Mouse (Mus musculus): ENCODE measurements around the gene AC109138.7. TPM values are rescaled to one million over a fixed set of nuclear protein-coding genes. Genes with fewer than 3 reads are reported as not detected.
A peak's percentile ranks its signal among the peaks of the same experiment; 100 is the strongest.

The AC109138.7 gene
- total RNA-seq, 2 experiments from 2014 or later, result not detected

- no peak for ATAC-seq (replicated peaks; ENCODE audit: poor library complexity, severe bottlenecking)
Observed at GRCm38 (mm10) chr19:4192251-4192985, 21.7 kb upstream of the AC109138.7 start.

- ATAC-seq (replicated peaks; ENCODE audit: poor library complexity, severe bottlenecking), result no peak
Observed at GRCm38 (mm10) chr19:4193129-4193528, 21.0 kb upstream of the AC109138.7 start.

- no peak for ATAC-seq (replicated peaks; ENCODE audit: poor library complexity, severe bottlenecking)
Observed at GRCm38 (mm10) chr19:4194021-4194724, 20.0 kb upstream of the AC109138.7 start.

- no peak for ATAC-seq (replicated peaks; ENCODE audit: poor library complexity, severe bottlenecking)
Observed at GRCm38 (mm10) chr19:4194776-4195650, 19.1 kb upstream of the AC109138.7 start.

GRCm38 (mm10) chr19:4196048-4196447 is 18.1 kb upstream of the AC109138.7 start:
- ATAC-seq (replicated peaks; ENCODE audit: poor library complexity, severe bottlenecking), result no peak

- no peak for ATAC-seq (replicated peaks; ENCODE audit: poor library complexity, severe bottlenecking)
Observed at GRCm38 (mm10) chr19:4196548-4196947, 17.6 kb upstream of the AC109138.7 start.

GRCm38 (mm10) chr19:4197180-4197579 is 17.0 kb upstream of the AC109138.7 start:
- ATAC-seq (replicated peaks; ENCODE audit: poor library complexity, severe bottlenecking), result no peak

- ATAC-seq (replicated peaks; ENCODE audit: poor library complexity, severe bottlenecking), result peak; percentile 79
Observed at GRCm38 (mm10) chr19:4201291-4201909, 12.8 kb upstream of the AC109138.7 start, which contains the start of gene Rad9a. TSS of gene Rad9a (minus strand) at chr19:4201662.

- no peak for ATAC-seq (replicated peaks; ENCODE audit: poor library complexity, severe bottlenecking)
Observed at GRCm38 (mm10) chr19:4202149-4202548, 12.0 kb upstream of the AC109138.7 start.

- ATAC-seq (replicated peaks; ENCODE audit: poor library complexity, severe bottlenecking), result no peak
Observed at GRCm38 (mm10) chr19:4203148-4203547, 11.0 kb upstream of the AC109138.7 start.

- peak; percentile 40 for ATAC-seq (replicated peaks; ENCODE audit: poor library complexity, severe bottlenecking)
Observed at GRCm38 (mm10) chr19:4203604-4204326, 10.4 kb upstream of the AC109138.7 start.

- no peak for ATAC-seq (replicated peaks; ENCODE audit: poor library complexity, severe bottlenecking)
Observed at GRCm38 (mm10) chr19:4204889-4205288, 9.3 kb upstream of the AC109138.7 start.

GRCm38 (mm10) chr19:4206971-4207370 is 7.2 kb upstream of the AC109138.7 start:
- ATAC-seq (replicated peaks; ENCODE audit: poor library complexity, severe bottlenecking), result peak; percentile 73

GRCm38 (mm10) chr19:4208563-4208962 is 5.6 kb upstream of the AC109138.7 start:
- no peak for ATAC-seq (replicated peaks; ENCODE audit: poor library complexity, severe bottlenecking)

GRCm38 (mm10) chr19:4211891-4212588 is 2.1 kb upstream of the AC109138.7 start:
- ATAC-seq (replicated peaks; ENCODE audit: poor library complexity, severe bottlenecking), result no peak

- peak; percentile 65 for ATAC-seq (replicated peaks; ENCODE audit: poor library complexity, severe bottlenecking)
Observed at GRCm38 (mm10) chr19:4213524-4213974, 608 bp upstream of the AC109138.7 start.

- ATAC-seq (replicated peaks; ENCODE audit: poor library complexity, severe bottlenecking), result 0 out of 2 replicates have a peak, but pooled peaks have one; percentile 9
Observed at GRCm38 (mm10) chr19:4214771-4215450, 754 bp downstream of the AC109138.7 start.

- ATAC-seq (replicated peaks; ENCODE audit: poor library complexity, severe bottlenecking), result no peak
Observed at GRCm38 (mm10) chr19:4215451-4215840, 1.3 kb downstream of the AC109138.7 start.

All from granulocyte monocyte progenitor cell, adult 5-6 weeks (primary cell).